Mouse (Mus musculus) bone marrow, adult 2 months (tissue): ENCODE measurements around the gene Nme9.

Experiments
- CTCF ChIP-seq: fragments of 200-500 bp; IDR thresholded peaks from 2 replicates; pipeline ENCODE4 v1.5.1; 2011; ENCODE audit warnings: low read length, control low read depth; ENCODE audit not compliant: control insufficient read depth, insufficient read depth
- POLR2A ChIP-seq: fragments of 200-500 bp; IDR thresholded peaks from 2 replicates; pipeline ENCODE4 v1.6.1; 2011; ENCODE audit warnings: low read depth, mild to moderate bottlenecking, control low read depth, low read length, borderline replicate concordance; ENCODE audit not compliant: control insufficient read depth

- no peak for TF ChIP-seq CTCF
- TF ChIP-seq POLR2A, result no peak
Observed at GRCm38 (mm10) chr9:99430806-99431205, 20.5 kb upstream of the Nme9 start.
